Mouse (Mus musculus) thymus, postnatal 14 days (tissue): Measurements from ENCODE around the gene Sprr2d.

Experiments used
- DNase-seq: peaks from one replicate; pipeline ENCODE4 v3.0.0; 2021

Sprr2d gene

DNA sequence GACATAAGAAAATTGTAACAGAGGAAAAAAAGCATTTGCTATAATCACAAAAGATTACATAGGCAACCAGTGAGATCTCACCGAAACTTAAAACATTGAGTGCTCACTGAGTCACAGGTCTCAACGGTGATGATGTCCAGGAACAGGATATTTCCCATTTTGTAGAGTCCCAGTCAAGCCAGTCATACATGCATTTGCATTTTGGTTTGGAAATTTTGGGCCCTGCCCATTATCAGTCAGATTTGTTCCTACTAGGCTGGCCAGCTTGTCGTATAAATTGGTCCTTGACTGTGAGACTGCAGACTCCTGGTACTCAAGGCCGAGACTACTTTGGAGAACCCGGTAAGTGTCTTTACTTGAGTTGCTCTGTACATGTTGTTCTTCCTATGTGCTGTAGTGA, at the start of gene Sprr2d:
Gene Sprr2d, plus strand, starts transcription at position 301 of the 400 bp plus-strand sequence.
- no peak for DNase-seq

DNA sequence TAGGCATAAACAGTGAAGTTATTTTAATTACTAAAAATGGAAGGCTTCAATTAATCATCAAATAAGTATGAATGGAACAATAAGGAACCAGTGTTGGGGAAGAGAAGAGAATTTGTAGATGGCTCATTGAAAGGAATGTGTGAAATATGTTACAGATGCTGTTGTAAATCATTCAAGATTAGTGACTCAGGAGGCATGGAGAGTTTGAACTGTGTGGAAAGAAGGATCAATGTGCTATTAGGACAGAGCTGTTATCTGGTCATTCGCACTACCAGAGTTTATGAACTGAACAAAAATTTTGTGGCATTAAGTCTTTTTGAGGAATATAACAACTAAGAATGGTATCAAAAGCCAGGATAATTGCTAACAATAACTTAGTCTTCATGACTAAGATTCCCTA, 31.5 kb upstream of the Sprr2d start:
- DNase-seq = no peak

DNA sequence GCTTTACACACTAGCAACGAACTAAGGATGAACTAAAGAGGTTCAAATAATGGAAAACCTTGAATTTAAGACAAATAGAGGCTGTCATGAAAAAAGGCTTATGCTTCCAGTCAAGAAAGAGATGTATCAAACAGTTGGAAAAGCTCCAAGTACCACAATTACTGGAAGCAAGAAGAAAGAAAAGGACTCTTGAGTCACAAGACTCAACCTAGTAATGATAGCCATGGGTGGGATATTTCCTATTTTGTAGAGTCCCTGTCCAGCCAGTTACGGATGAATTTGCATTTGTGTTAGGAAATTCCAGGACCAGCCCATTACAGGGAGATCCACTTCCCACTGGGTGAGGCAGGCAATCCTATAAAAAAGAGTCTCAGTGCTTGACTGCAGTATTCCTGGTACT, 22.6 kb upstream of the Sprr2d start, which contains the start of gene Sprr2b:
Gene Sprr2b, plus strand, starts transcription at position 301 of the 400 bp plus-strand sequence.
- DNase-seq = no peak

DNA sequence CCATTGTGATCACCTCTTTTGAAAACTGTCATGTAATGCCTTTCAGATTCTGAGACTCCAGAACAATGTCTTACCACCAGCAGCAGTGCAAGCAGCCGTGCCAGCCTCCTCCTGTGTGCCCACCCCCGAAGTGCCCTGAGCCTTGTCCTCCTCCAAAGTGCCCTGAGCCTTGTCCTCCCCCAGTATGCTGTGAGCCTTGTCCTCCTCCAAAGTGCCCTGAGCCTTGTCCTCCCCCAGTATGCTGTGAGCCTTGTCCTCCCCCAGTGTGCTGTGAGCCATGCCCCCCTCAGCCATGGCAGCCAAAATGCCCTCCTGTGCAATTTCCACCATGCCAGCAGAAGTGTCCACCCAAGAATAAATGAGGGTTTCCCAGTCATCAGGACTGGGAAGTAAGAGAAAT, 21.6 kb upstream of the Sprr2d start:
- no peak for DNase-seq

DNA sequence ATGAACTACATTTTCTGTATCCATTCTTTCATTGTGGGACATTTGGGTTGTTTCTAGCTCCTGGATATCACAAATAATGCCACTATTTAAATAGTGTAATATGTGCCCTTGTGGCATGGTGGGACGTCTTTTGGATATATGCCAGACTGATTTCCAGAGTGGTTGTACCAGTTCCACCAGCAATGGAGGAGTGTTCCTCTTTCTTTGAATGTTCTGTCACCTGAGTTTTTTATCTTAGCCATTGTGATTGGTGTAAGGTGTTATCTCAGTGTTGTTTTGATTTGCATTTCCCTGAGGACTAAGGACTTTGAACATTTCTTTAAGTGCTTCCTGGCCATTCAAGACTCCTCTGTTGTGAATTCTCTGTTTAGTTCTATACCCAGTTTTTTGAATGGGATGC, 2.7 kb upstream of the Sprr2d start:
- no peak for DNase-seq

DNA sequence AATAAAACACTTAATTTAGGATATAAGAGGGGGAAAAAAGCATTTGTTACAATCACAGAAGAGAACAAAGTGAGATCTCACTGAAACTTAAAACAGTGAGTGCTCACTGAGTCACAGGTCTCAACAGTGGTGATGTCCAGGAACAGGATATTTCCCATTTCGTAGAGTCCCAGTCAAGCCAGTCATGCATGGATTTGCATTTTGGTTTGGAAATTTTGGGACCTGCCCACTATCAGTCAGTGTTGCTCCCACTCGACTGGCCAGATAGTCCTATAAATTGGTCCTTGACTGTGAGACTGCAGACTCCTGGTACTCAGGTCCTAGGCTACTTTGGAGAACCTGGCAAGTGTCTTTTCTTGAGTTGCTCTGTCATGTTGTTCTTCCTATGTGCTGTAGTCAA, 12.9 kb downstream of the Sprr2d start, which contains the start of gene Sprr2e:
Gene Sprr2e, plus strand, starts transcription at position 301 of the 400 bp plus-strand sequence.
- DNase-seq = no peak

DNA sequence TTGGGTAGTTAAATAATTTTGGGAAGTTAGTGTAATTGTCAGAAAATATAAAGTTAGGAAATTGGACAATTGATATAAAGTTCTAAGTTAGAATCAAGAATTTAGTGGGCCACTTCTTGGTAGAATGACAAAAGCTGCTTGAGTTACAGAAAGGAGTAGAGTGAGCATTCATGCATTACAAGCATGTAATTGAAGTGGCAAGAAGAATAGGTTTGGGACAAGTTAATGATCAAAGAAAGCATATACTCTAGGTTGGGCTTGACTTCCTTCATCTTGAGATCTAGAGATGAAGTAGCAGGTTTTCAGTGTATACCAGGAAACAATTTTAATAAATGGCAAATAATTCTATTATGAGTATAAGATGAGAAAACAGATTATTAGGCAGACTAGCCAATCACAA, 22.7 kb downstream of the Sprr2d start:
- DNase-seq = no peak

DNA sequence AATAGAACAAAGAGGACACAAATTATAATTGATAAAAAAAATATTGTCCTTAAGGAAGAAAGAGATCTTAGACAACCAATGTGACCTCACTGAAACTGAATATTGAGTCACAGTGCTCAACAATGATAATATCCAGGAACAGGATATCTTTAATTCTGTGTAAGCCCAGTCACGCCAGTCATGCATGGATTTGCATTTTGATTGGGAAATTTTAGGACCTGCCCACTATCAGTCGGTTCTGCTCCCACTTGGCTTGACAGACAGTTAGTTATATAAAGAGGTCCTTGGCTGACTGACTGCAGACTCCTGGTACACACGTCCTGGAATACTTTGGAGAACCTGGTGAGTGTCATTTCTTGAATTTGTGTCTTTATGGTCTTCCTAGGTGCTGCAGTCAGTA, 25.9 kb downstream of the Sprr2d start, which contains the start of gene Sprr2f:
Gene Sprr2f, plus strand, starts transcription at position 301 of the 400 bp plus-strand sequence.
- no peak for DNase-seq

DNA sequence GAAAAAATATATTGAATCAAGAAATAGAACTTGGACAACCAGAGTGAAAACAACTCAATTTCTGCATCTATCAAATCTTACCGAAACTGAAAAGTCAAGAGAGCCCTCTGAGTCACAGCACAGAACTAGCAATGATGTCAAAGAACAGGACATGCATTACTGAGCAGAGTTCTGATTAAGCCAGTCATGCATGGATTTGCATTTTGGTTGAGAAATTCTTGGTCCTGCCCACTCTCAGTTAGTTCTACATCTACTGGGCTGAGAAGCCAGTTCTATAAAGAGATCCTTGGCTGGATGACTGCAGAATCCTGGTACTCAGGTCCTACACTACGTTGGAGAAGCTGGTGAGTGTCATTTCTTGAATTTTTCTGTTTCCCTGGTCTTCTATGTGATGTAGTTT, 34.7 kb downstream of the Sprr2d start:
- DNase-seq = no peak

DNA sequence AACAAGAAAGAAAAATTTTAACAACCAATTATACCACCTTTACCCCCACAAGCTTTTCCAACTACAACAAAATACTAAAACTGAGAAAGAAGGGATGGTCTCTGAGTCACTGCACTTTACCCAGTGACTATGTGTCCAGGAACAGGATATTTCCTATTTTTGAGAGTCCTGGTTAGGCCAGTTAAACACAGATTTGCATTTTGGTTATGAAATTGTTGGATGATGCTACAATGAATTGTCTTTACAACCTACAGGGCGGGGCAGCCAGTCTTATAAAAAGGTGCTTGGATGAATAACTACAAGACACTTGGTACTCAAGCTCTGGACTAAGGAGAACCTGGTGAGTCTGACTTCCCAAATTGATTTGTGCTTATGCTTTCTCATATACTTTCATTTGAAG, 46.4 kb downstream of the Sprr2d start, which contains the start of gene Sprr2h:
Gene Sprr2h, plus strand, starts transcription at position 301 of the 400 bp plus-strand sequence.
- DNase-seq = no peak
